In genomic region chr10:80668614-80669013, GRCm38 (mm10) we compare ENCODE assay signal across 10 mouse cellular contexts. TPM values are rescaled to one million over a fixed set of nuclear protein-coding genes. Genes with fewer than 3 reads are reported as not detected.
DNase-seq lines count a peak whose midpoint lies in the region; ATAC-seq and TF ChIP-seq lines count a peak whose summit lies in the region.
"Had no signal": no experiment of that assay in that cellular context is flagged by ENCODE, and none has a peak within 500 bp of the region (broad histone marks: within the 10 kb centered on the region; RNA-seq: fewer than 3 reads in every experiment).

No protein-coding gene starts in this region.

- intact Hi-C loops in left cerebral cortex, postnatal 4 days (cut with DNase I) = no loop called here
- intact Hi-C loops in left cerebral cortex, postnatal 14 days (cut with DNase I) = no loop called here
- intact Hi-C loops in gastrocnemius, postnatal 14 days (cut with DNase I; ENCODE audit: low total_unique reads) = no loop called here

- no peak for ATAC-seq in granulocyte monocyte progenitor cell, adult 5-6 weeks (replicated peaks; ENCODE audit: poor library complexity, severe bottlenecking)
- ATAC-seq: Patski had no signal

- no peak for TF ChIP-seq POLR2A in myocyte (IDR thresholded peaks at IDR 0.05; ENCODE audit: insufficient read length, low read depth)

- no peak overlapping the region for H3ac ChIP-seq in myocyte (ENCODE audit: control insufficient read depth, insufficient read length)

- H3K4me2 ChIP-seq in myocyte (ENCODE audit: low read depth) = no peak overlapping the region
- H3K4me2 ChIP-seq: embryonic facial prominence, embryonic 15.5 days had no signal

- peaks cover 11% of the 10 kb centered on the region for H3K36me3 ChIP-seq in myocyte (ENCODE audit: control insufficient read depth, insufficient read depth)

- peak; percentile 75 for DNase-seq in left cerebral cortex, postnatal 4 days
- no peak for DNase-seq in left cerebral cortex, postnatal 14 days (ENCODE audit: low spot score in 2 of 2)
- peak; percentile 82 for DNase-seq in cerebellum, adult 9-10 months
- peak; percentile 88 for DNase-seq in gastrocnemius, postnatal 14 days
- no peak for DNase-seq in c-Kit-positive CD71-positive TER-119-positive erythroid progenitor cells, embryonic 14.5 days (ENCODE audit: low spot score)
- no peak for DNase-seq in adrenal gland, adult 8-10 months

- H3K79me2 ChIP-seq in myocyte (ENCODE audit: control insufficient read depth, insufficient read depth) = peaks cover 21% of the 10 kb centered on the region

- H3K4me3 ChIP-seq in myocyte = no peak overlapping the region
- H3K4me3 ChIP-seq: embryonic facial prominence, embryonic 15.5 days had no signal

- no peaks in the 10 kb centered on the region for H3K27me3 ChIP-seq in myocyte (ENCODE audit: control insufficient read depth, insufficient read depth, insufficient read length)
- H3K27me3 ChIP-seq: embryonic facial prominence, embryonic 15.5 days; Patski had no signal

TF ChIP-seq in myocyte, 11 proteins besides CTCF, POLR2A, EP300 and RAD21:
- peak in 2 of 3 experiments; percentile 55 to 89 for TF ChIP-seq MYOD1 (IDR thresholded peaks at IDR 0.05; ENCODE audit: control insufficient read depth in 1 of 3, insufficient read length in 2 of 3, low read depth in 2 of 3)
- no peak for TF ChIP-seq SRF (IDR thresholded peaks at IDR 0.05; ENCODE audit: control insufficient read depth, insufficient read length, low read depth)
- no peak for TF ChIP-seq CEBPB (IDR thresholded peaks at IDR 0.05; ENCODE audit: insufficient read depth, poor library complexity, severe bottlenecking)
- no peak for TF ChIP-seq MAX (IDR thresholded peaks at IDR 0.05; ENCODE audit: low read depth)
- TF ChIP-seq REST (IDR thresholded peaks at IDR 0.05; ENCODE audit: insufficient read depth, insufficient read length) = no peak
- no peak for TF ChIP-seq TCF12 (IDR thresholded peaks at IDR 0.05; ENCODE audit: insufficient read depth, poor library complexity, severe bottlenecking)
- TF ChIP-seq USF1 (IDR thresholded peaks at IDR 0.05; ENCODE audit: low read depth) = no peak
- peak in 2 of 3 experiments; percentile 59 to 93 for TF ChIP-seq MYOG (IDR thresholded peaks at IDR 0.05; ENCODE audit: control insufficient read depth in 1 of 3, insufficient read depth in 1 of 3, insufficient read length in 2 of 3, low read depth in 2 of 3)
- no peak for TF ChIP-seq POLR2AphosphoS2 (IDR thresholded peaks at IDR 0.05; ENCODE audit: insufficient read length, low read depth)
- no peak for TF ChIP-seq TCF3 (IDR thresholded peaks at IDR 0.05; ENCODE audit: insufficient read length, low read depth)
- no peak for TF ChIP-seq E2F4 (IDR thresholded peaks at IDR 0.05; ENCODE audit: insufficient read depth)

RNA-seq across cellular contexts. Expression of gene Mknk2, which starts 9.3 kb away (rescaled TPM):
- 10 to 100 TPM; 61.6 to 67.1 TPM for total RNA-seq in left cerebral cortex, postnatal 4 days (2021)
- total RNA-seq in left cerebral cortex, postnatal 14 days (2021) = 10 to 100 TPM; 38.4 to 46.7 TPM
- total RNA-seq in gastrocnemius, postnatal 14 days (2021) = 100 to 1,000 TPM; 167 to 186 TPM
- polyA plus RNA-seq in myocyte (2012; fragmentation: generic; extraction: Trizol) = 119 TPM
- total RNA-seq in granulocyte monocyte progenitor cell, adult 5-6 weeks (2014; fragmentation: Nextera tagmentation) = 49.2 and 63.3 TPM in 2 replicates
- total RNA-seq in granulocyte monocyte progenitor cell, adult 5-6 weeks (2017) = 37.7 and 58.0 TPM in 2 replicates
- total RNA-seq in adrenal gland, adult 8-10 months (2022) = 100 to 1,000 TPM; 106 to 157 (median 123) TPM

RNA-seq across cellular contexts. Expression of gene Btbd2, which starts 11.7 kb away (rescaled TPM):
- 10 to 100 TPM; 80.9 to 83.2 TPM for total RNA-seq in left cerebral cortex, postnatal 4 days (2021)
- 10 to 100 TPM; 88.3 to 93.5 TPM for total RNA-seq in left cerebral cortex, postnatal 14 days (2021)
- total RNA-seq in gastrocnemius, postnatal 14 days (2021) = 10 to 100 TPM; 30.1 to 34.4 TPM
- 55.9 TPM for polyA plus RNA-seq in myocyte (2012; fragmentation: generic; extraction: Trizol)
- total RNA-seq in granulocyte monocyte progenitor cell, adult 5-6 weeks (2014; fragmentation: Nextera tagmentation) = 26.1 and 34.6 TPM in 2 replicates
- total RNA-seq in granulocyte monocyte progenitor cell, adult 5-6 weeks (2017) = 13.3 and 34.8 TPM in 2 replicates
- total RNA-seq in adrenal gland, adult 8-10 months (2022) = 10 to 100 TPM; 63.4 to 94.6 (median 79.1) TPM

RNA-seq across cellular contexts. Expression of gene Mob3a, which starts 33.2 kb away (rescaled TPM):
- total RNA-seq in left cerebral cortex, postnatal 4 days (2021) = 10 to 100 TPM; 52.0 to 52.1 TPM
- 10 to 100 TPM; 15.0 to 20.2 TPM for total RNA-seq in left cerebral cortex, postnatal 14 days (2021)
- total RNA-seq in gastrocnemius, postnatal 14 days (2021) = 1 to 10 TPM; 5.5 to 7.4 TPM
- 25.1 TPM for polyA plus RNA-seq in myocyte (2012; fragmentation: generic; extraction: Trizol)
- total RNA-seq in granulocyte monocyte progenitor cell, adult 5-6 weeks (2014; fragmentation: Nextera tagmentation) = 34.1 and 37.2 TPM in 2 replicates
- total RNA-seq in granulocyte monocyte progenitor cell, adult 5-6 weeks (2017) = 34.2 and 59.8 TPM in 2 replicates
- 10 to 100 TPM; 16.2 to 33.5 (median 25.7) TPM for total RNA-seq in adrenal gland, adult 8-10 months (2022)

RNA-seq across cellular contexts. Expression of gene Izumo4, which starts 33.4 kb away (rescaled TPM):
- 10 to 100 TPM; 46.3 to 53.6 TPM for total RNA-seq in left cerebral cortex, postnatal 4 days (2021)
- total RNA-seq in left cerebral cortex, postnatal 14 days (2021) = 10 to 100 TPM; 52.8 to 55.3 TPM
- total RNA-seq in gastrocnemius, postnatal 14 days (2021) = 1 to 10 TPM; 3.2 to 3.5 TPM
- 1.9 TPM for polyA plus RNA-seq in myocyte (2012; fragmentation: generic; extraction: Trizol)
- 9.0 and 17.3 TPM in 2 replicates for total RNA-seq in granulocyte monocyte progenitor cell, adult 5-6 weeks (2014; fragmentation: Nextera tagmentation)
- 7.1 and 7.8 TPM in 2 replicates for total RNA-seq in granulocyte monocyte progenitor cell, adult 5-6 weeks (2017)
- total RNA-seq in adrenal gland, adult 8-10 months (2022) = 10 to 100 TPM; 19.3 to 46.2 (median 33.3) TPM

RNA-seq across cellular contexts. Expression of gene Csnk1g2, which starts 46.0 kb away (rescaled TPM):
- 100 to 1,000 TPM; 130 to 138 TPM for total RNA-seq in left cerebral cortex, postnatal 4 days (2021)
- 100 to 1,000 TPM; 188 to 196 TPM for total RNA-seq in left cerebral cortex, postnatal 14 days (2021)
- total RNA-seq in gastrocnemius, postnatal 14 days (2021) = 100 to 1,000 TPM in 1 of 2 experiments, 10 to 100 TPM in 1; 94.3 to 105 TPM
- polyA plus RNA-seq in myocyte (2012; fragmentation: generic; extraction: Trizol) = 178 TPM
- 47.7 and 65.2 TPM in 2 replicates for total RNA-seq in granulocyte monocyte progenitor cell, adult 5-6 weeks (2014; fragmentation: Nextera tagmentation)
- 112 and 127 TPM in 2 replicates for total RNA-seq in granulocyte monocyte progenitor cell, adult 5-6 weeks (2017)
- total RNA-seq in adrenal gland, adult 8-10 months (2022) = 100 to 1,000 TPM; 157 to 173 (median 165) TPM

Comparison
In these comparisons a context has a peak if more than half of its experiments do, and no peak if none do; other contexts are left out.
1. DNase-seq: peak in left cerebral cortex, postnatal 4 days (single experiment), cerebellum, adult 9-10 months (single experiment) and gastrocnemius, postnatal 14 days (single experiment); none in left cerebral cortex, postnatal 14 days (0 of 2), c-Kit-positive CD71-positive TER-119-positive erythroid progenitor cells, embryonic 14.5 days (single experiment) and adrenal gland, adult 8-10 months (single experiment).